Mouse (Mus musculus): Measurements from ENCODE around the gene Barx2. TPM values are rescaled to one million over a fixed set of nuclear protein-coding genes. Genes with fewer than 3 reads are reported as not detected.
A peak's percentile ranks its signal among the peaks of the same experiment; 100 is the strongest.

Gene Barx2
- total RNA-seq, 2 experiments from 2014 or later, result 4.3 to 4.5 TPM

DNA sequence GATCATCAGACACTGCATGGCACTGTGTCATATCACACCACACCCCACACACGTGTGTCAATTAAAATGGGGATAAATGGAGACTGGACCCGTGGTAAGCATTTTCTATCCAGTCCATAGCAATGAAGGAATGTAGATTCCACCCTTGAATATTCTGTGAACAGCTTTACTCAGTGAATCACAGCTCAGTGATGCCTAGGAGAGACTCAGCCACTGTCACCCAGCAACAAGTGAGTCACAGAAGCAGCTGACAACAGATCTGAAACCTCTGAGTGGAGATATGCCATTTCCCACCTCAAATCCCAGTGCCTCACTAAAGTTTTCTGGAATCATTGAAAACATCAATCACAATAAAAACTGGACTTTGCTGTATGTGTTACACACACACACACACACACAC is 11.5 kb downstream of the Barx2 start:
- DNase-seq, result no peak
- intact Hi-C loops (cut with DNase I), result no loop called here

DNA sequence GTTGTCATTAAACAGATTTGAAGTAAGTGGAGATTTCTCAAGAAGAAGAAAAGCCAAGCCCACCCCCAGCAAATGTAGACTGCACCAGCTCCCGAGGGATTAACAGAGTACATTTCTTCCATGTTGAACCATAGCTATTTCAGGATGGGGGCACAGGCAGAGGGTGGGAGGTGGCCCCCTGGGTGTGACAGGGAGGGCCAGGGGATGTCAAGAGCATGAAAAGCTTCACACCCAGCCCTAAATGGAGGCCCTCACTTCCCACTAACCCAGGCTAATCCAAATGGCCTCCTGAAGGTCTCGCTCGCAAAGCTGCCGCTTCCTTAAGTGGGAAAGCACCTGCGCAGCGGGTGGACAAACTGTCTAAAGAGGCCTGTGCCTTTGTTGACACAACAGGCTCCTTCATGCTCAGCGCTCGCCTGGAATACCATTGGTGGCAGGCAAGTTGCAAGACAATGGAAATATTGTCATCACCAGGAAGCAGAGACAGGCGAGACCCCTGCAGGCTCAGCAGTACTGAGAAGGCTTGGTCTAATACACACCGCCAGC is 18.4 kb downstream of the Barx2 start:
- intact Hi-C loops (cut with DNase I), result no loop called here
- DNase-seq, result no peak

DNA sequence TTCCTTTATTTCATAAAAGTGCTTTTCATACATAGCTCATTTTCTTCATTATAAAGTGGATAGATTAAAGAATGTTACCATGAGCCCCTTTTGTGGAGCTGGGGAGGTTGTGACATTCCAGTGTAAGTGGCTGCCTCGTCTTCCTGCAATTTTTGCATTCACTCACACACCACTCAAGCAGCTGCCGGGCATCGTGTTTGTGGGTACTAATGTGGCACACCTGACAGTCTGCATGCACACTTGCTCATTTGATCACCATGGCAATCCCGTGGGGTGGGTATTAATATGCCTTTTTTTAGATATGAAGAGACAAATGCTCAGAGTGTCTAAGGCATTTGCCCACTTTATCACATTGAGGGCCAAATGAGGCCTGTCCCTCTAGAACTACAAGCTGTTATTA is 24.9 kb downstream of the Barx2 start:
- intact Hi-C loops (cut with DNase I), result no loop called here
- DNase-seq, result no peak

DNA sequence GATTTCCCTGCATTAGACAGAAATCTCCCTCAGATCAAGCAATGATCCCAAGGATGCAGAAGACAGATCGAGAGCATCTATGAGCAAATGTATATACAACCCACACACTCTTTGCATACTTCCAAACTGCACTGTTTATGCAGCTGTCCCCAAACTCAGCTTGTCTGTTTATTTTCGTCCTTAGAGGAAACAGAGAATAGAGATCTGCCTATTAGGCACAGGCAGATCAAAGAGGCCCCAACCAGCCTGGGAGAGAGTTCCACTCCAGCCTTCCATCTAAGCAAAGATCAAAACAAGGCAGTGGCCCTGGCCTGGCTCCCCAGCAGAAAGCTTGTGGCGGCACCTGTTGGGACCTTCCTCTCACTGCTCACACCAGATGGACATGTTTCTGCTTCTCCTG is 27.0 kb downstream of the Barx2 start:
- no peak for DNase-seq
- intact Hi-C loops (cut with DNase I), result no loop called here

DNA sequence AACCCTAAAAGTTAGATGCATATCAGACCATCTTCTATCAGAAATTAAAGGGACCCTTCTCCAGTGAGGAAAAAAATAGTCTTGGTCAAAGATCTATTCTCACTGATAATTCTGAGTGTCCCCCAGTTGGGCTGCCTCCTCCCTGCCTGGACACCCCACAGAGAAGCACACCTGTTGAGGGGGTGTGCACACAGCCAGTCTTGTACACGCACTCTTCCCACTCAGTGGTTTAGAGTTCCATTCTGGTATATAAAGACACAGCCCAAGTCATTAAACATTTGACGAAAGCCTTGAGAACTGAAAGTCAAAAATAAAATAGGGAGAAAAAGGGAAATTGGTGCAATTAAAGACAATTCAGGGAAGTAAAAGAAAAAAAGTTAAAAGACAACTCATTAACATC is 30.9 kb downstream of the Barx2 start:
- DNase-seq, result no peak
- intact Hi-C loops (cut with DNase I), result no loop called here

DNA sequence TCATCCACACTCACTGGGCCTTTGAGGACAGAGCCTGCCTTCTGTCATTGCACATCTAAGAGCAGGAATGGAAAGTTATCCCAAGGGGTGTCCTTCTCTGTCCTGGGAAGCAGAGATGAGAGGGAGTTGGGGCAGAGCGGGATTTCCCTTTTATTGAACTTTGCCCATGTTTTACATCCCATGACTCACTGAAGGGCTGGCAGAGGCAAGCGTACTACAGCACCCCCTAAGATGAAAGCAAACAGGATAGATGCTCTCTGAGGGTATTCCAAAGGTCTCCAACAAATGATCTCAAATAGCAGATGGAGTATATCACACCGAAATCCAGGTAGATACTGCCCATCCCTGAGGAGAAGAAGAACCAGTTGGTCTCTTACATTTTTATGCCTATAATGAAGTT is 37.7 kb downstream of the Barx2 start:
- intact Hi-C loops (cut with DNase I), result no loop called here
- DNase-seq, result no peak

DNA sequence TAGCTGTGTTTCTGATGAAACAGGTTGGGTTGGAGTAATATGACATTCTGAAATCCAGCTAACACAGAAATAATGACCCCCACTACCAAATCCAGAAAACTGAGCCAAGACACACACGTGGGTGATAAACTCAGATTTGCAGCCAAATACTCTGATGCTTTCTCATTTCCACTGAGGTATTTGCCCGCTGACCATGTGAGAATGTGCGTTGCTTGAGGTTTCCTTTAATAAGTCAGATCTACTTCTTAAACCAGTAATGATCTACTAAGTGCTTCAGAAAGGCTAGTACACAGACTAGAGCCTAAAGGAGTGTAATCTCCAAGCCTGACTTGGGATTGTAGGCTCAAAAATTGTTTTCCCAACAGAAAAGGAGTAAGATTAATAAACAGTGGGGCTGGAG is 39.0 kb downstream of the Barx2 start:
- intact Hi-C loops (cut with DNase I), result no loop called here
- no peak for DNase-seq

DNA sequence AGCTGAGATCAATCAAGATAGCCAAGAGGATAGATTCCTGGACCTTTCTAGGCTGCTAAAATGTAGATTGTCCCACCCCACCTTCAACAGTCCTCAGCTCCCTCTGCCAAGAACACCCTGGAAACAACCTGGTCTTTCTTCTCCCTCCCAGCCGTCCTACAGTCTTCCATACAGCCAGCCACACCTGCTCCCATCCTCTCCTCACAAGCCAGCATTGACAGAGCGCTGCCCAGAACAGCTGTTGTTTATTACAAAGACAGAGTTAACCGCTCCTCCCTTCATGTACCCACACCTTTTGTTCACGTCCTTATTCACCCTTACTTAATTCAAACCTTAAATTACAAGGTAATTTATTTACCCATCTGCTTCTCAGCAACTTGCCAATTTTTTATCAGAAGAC is 41.9 kb downstream of the Barx2 start:
- intact Hi-C loops (cut with DNase I), result no loop called here
- no peak for DNase-seq

DNA sequence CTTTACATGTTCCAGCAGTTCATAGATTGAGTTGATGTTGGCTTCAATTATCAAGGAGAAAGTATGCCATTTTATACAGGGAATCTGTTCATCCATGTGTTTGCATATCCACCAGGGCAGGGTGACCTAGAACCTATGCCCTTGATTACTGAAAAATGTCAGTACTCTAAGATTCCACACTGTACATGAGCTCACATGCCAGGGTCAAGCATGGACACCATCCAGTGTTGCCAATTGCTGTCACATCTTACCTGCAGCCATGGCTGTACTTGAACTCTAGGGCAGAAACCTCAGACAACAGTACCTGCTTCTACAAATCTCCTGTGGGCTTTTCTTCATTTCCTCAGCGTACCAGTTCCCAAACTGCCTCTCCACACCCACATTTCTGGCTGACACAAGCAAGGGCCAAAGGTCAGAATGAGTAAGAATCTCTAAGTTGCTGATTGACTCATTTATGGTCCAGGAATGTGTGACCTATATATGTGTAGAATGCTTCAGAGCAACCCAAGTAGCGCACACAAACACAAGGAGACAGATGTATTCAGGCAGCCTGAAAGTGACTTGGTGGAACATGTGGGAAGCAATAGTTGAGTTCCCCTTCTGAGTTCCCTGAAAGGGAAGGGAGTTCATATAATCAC is 44.3 kb downstream of the Barx2 start:
- intact Hi-C loops (cut with DNase I), result no loop called here
- DNase-seq, result no peak

DNA sequence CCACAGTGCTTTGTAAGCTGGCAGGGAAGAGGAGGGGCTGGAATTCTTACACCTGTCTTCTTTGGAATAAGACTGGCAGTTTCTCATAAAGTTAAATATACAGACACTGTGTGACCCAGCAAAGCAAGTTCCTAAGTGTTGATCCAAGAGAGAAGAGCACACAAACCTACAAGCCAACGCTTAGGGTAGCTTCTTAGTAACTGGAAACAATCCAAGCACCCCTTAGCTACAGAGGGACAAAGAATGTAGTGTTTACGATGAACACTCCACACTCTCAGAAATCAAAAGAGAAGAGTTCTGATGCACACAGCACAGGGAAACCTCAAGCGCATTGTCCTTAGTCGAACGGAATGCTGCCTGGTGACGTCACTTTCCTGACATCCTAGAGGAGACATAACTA is 49.4 kb downstream of the Barx2 start:
- intact Hi-C loops (cut with DNase I), result no loop called here
- DNase-seq, result no peak

DNA sequence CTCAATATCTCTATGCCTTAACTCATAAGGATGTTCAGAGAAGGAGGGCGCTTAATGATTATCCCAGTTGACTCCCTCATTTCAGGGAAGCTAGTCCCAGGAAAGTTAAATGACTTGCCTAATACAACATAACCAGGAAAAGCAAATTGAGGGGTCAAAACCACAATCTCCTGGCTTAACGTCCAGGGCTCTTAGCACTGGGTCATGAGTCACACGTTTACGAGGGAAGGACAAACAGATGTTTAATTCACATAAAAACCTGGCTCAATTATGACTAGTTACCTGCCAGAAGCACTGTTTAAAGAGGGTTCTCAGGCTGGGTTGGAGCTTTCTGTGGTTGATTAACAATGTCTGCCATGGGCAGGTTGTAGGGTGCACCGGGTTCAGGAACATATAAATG is 53.8 kb downstream of the Barx2 start:
- no peak for DNase-seq
- intact Hi-C loops (cut with DNase I), result loop anchor here (5.0 kb wide), 1 partner anchor 53 kb away; the partner anchor contains the start of gene Barx2

DNA sequence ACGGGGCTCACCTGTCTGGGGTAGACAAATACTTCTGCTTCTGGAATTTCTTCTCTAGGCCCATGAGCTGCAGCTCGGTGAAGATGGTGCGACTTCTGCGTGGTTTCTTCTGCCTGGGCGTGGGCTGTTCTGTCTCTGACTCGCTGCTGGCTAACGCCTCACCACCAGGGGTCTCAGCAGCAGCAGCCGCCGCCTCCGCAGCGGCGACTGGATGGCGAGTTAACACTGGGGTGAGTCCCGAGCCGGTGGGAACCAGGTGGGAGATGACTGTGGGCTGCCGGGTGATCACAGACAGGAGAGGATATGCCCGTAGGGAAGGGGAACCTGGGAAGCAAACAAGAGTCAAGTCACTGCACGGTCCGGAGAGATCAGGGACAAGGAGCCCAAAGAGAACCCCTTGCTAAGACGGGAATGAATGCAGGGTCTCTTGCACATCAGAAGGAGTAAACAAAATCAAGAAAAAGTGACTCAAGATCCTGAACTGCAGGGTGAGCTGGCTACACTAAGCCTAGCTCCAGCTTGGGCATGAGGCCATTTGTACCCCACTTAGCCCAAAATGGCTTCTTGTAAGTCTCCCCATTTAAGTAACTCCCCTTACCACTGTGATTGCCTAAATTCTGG is 54.4 kb downstream of the Barx2 start:
- intact Hi-C loops (cut with DNase I), result loop anchor here (5.0 kb wide), 1 partner anchor 53 kb away; the partner anchor contains the start of gene Barx2
- peak; percentile 21 for DNase-seq

DNA sequence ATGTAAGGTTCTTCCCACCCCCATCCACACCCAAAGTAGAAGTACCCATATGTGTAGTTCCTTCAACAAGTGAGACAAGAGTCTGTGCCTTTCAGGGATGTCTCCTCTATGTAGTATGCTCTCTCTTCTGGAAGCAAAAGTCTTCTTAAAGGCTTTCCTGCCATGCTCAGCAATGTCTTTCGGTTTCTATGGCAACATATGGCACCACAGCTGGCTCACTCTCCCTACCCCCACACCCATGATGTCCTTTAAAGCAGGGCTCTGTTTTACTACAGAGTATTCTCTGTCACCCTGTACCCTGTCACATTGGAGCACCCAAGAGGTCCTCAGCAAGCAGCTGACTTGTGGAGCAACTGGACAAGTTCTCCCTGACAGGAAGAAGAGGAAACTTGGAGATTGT is 55.8 kb downstream of the Barx2 start:
- intact Hi-C loops (cut with DNase I), result loop anchor here (5.0 kb wide), 1 partner anchor 55 kb away; the partner anchor contains the start of gene Barx2

DNA sequence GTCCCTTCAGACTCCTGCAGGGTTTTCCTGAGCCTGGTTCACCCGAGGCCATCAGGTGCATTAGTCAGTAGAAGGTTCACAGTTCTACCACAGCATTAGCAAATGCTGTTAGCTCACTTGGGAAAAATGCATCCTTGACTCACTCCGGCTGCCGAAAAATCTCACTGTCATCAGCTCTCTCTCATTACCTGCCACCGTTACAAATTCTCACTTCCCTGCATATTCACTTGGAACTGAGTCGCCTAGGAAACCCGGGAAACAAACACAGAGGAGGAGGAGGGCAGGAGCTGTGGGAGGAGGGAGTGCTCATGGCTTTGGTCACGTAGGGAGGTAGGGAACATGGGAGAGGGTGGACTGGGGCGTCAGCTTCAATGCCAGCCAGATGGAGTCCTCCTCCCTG is 56.8 kb downstream of the Barx2 start:
- intact Hi-C loops (cut with DNase I), result loop anchor here (5.0 kb wide), 1 partner anchor 56 kb away; the partner anchor contains the start of gene Barx2
- DNase-seq, result no peak

More for the DNA sequence above, 55.8 kb downstream of the Barx2 start:
- DNase-seq, result no peak

DNA sequence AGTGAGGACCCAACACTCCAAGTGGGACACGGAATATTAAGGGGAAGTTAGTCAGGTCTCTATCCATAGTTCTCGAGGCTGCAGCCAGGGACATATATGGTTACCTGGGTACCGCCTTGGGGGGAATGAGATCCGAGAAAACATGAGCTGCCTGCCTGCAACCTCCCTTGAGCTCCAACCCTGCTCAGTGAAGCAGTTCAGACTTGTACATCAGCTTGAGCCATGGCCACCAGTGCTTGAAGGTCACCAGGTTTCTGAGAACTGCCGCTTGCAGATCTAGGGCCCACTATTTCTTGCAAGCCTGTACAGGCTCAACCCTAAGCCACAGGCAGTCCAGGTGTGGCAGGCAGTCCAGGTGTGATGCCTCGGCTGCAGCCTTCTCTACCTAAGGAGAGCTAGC is 57.6 kb downstream of the Barx2 start:
- intact Hi-C loops (cut with DNase I), result loop anchor here (5.0 kb wide), 1 partner anchor 57 kb away; the partner anchor contains the start of gene Barx2
- DNase-seq, result no peak

DNA sequence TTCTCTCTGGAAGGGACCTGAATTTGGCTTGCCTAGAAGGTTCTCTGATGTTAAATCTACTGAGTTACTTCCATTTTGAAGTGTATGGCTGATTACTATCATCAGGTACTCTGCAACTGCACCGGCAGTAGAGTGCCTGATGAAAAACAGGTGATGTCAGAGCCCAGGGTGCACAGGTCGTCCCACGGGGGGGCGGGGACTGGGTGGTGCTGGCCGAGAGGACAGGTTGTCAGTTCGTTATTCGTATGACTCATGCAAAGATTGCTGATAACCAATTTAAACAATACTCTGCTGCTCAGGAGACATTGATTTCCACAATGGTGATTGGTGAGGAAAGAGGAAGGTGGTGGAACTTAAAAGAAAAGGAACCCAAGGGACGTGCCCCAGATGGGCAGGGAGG is 61.6 kb downstream of the Barx2 start:
- intact Hi-C loops (cut with DNase I), result no loop called here
- no peak for DNase-seq

DNA sequence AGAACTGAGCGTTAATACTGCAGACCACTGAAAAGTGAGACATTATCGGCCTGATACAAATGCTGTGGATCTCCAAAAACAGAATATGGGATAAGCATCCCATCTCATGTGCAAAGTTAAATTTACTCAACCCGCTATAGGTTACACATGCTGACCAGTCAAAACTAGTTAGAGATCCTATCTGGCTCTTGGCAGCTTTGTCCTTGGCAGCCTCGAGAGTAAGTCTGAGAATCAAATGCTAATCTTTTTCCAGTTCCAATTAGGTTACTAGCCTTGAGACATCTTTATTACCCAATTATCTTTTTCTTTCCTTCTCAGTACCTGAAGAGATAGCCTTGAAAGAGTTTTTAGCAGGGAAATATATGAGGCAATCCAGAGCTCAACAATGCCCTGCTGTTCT is 62.6 kb downstream of the Barx2 start:
- no peak for DNase-seq
- intact Hi-C loops (cut with DNase I), result no loop called here

DNA sequence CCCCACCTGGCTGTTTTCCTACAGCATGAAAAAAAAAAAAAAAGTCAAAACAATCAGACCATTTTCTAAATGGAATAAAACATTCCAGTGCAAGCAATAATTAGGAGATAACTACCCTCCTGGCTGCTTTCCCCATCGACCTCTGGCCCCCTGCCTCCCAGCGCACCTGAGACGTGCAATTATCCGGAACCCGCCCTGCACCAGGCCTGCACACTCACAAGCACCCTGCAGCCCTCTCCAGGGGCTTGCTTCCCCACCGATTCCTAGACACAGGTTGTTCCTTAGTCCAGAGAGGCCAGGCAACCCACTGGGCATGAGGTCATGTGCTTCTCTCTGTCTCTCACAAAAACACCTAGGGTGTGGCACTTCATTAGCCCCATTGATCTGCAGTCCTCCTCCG is 63.9 kb downstream of the Barx2 start:
- intact Hi-C loops (cut with DNase I), result no loop called here
- DNase-seq, result no peak

DNA sequence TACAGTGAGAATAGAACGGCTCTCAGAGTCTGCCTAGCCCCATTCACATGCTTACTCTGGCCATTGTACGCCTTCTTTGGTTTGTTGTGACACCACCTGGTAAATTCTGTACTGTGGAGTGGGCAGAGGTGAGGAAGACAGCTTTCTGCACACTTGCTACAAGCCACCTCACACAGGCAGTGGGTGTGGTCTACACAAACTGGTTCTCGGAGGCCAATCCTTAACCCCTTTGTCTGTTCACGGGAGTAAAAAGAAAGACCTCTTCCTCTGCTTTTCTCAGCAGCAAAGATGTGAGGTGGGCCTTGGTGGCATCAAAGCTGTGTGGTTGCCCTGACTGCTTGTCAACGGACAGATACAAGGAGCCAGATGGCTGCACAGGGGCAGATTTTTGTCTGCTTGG is 68.6 kb downstream of the Barx2 start:
- intact Hi-C loops (cut with DNase I), result no loop called here
- DNase-seq, result no peak

DNA sequence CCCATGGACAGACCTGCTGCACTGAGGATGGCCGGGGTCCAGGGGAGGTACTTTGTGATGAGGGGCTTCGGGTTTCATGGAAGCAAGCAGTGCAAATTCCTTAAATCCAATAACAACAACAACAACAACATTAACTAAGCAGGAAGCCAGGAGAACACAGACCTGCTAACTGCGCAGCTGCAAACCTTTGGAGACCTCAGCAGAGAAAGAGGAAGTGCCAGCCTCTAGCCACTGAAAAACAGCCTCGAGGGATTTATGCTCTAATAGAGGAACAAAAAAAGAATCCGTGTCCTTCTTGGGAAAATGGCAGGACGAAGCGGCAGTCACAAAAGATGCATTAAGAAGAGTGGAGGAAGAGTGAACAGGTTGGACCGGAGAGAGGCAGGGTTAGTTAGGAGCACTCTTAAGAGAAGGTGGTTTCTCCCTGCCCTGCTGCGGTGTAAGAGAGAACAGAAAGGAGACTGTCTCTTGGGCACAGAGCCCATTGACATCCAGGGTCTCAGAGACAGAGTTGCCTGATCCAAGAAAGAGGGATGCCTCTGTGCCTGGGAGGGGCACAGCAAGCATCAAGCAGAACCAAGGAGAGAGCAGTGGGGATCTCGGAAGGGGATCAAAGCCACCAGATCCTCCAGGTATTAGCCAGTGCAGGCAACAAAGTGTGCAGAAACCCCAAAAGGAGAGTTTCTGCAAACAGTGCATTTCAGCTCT is 72.0 kb downstream of the Barx2 start:
- intact Hi-C loops (cut with DNase I), result no loop called here

DNA sequence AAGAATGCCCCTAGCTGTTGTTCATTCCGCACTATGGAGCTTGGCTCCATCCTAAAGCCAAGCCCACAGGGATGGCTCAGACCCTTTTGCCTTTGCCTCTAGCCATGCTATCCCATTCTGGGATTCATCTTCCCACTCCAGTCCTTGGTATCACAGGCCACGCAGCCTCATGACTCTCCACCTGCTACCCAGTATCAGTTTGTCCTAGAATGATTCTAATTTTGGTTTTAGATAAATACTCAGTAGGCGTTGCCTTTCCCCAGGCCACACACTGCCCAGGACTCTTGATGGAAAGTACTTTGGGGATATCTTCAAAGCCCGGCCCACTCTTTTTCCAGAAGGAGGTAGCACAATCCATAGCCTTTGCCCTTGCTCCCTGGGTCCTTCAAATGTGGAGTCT is 72.7 kb downstream of the Barx2 start:
- no peak for DNase-seq
- intact Hi-C loops (cut with DNase I), result no loop called here

More for the DNA sequence above, 72.0 kb downstream of the Barx2 start:
- no peak for DNase-seq

DNA sequence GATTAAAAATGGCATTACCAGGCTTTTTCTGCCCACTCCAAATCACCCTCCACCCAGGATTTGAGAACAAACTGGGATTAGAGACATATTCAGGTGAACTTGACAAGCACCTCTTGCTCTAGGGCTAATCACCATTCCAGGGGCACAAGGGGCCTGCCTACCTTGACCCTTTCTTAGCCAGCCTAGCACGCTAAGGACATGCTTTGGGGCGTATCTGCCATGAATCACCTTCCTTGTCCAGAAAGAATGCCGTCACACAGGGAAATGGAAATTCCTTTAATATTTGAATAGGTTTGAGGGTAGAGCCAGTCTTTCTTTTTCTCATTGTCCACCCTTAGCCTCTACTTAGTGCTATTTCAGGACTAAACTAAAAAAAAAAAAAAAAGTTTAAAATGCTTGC is 73.2 kb downstream of the Barx2 start:
- no peak for DNase-seq
- intact Hi-C loops (cut with DNase I), result no loop called here
